Mouse (Mus musculus): Measurements from ENCODE around the gene Mapt. TPM values are rescaled to one million over a fixed set of nuclear protein-coding genes. Genes with fewer than 3 reads are reported as not detected.

Gene Mapt
- polyA plus RNA-seq, 1 experiment from 2014 or later = 1,075 TPM

DNA sequence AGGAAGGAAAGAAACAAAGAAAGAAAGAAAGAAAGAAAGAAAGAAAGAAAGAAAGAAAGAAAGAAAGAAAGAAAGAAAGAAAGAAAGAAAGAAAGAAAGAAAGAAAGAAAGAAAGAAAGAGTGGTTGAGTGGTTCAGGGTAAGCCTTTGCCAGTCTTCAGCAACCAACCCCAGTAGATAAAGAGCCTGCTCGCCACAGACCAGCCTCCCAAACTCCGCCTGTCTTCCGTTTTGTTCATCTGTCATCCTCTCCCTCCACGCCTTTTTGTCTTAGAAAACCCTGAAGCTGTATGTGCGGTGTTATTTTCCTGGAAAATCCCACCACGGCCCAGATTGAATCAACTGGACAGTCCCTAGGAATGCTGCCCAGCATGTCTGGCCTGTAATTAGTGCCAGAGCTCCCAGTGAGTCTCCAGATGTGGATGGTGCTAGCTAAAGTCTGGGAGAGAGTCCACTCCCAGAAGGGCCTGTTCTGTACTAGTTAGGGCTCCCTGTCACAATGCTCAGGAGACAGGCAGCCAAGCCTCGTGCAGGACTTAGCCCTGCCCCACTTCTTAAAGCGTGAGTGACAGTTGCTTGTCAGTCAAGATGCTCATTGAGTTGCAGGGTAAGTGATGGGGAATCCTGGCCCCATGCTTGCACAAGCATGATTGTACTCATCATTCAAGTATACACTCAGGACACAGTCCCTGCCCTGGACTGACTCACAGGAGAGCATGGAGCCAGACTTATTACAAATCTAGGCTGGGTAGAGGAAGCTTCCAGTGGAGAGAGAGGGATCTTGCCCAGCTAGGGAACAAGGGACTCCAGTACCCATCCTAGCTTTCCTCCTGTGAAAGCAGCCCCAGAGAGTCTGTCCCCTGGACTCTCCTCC, 72.1 kb downstream of the Mapt start:
- 69% methylated on average over 8 of the region's 8 CpGs for WGBS

DNA sequence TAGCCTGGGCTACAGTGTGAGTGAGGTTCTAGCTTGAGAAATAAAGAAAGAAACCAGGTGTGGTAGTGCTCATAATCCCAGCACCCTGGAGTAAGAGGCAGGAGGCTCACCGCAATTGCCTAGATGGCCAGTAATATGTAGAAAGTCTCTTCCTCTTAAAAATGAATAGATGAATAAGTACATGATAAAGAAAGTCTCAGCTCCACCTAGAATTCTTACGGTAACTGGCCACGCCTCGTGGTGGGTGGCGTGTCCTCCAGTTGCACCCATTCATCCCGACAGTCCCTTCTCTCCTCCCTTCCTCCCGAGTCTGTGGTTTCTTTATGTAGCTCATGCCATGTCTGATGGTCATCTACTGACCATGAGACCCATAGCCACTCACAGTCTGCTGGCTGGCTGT, 74.5 kb downstream of the Mapt start:
- no peak for ATAC-seq (ENCODE audit: low FRiP score)
- H3K4me1 ChIP-seq = peaks cover 10% of the 10 kb centered on the region; the same call in 1 of the 2 replicates
- no peaks in the 10 kb centered on the region for H3K27me3 ChIP-seq (replicated peaks)
- no peaks in the 10 kb centered on the region for H3K9me3 ChIP-seq (replicated peaks)
- H3K27ac ChIP-seq (replicated peaks) = no peak overlapping the region
- no peak overlapping the region for H3K4me3 ChIP-seq (replicated peaks)
- H3K9ac ChIP-seq (replicated peaks) = no peak overlapping the region
- peaks cover 85% of the 10 kb centered on the region for H3K36me3 ChIP-seq
- H3K4me2 ChIP-seq = no peak overlapping the region
- 93% methylated on average over 7 of the region's 7 CpGs for WGBS

More for the DNA sequence above, 72.1 kb downstream of the Mapt start:
- Histone ChIP-seq H3K9me3 (replicated peaks) (no peaks in the 10 kb centered on the region), H3K9ac (replicated peaks) (no peak overlapping the region), H3K36me3 (peaks cover 86% of the 10 kb centered on the region), H3K4me2 (no peak overlapping the region), H3K27ac (replicated peaks) (no peak overlapping the region), H3K27me3 (replicated peaks) (no peaks in the 10 kb centered on the region), H3K4me1 (peaks cover 7% of the 10 kb centered on the region), H3K4me3 (replicated peaks) (no peak overlapping the region)
- no peak for ATAC-seq (ENCODE audit: low FRiP score)

GRCm38 (mm10) chr11:104306483-104306882, 75.3 kb downstream of the Mapt start:
- peaks cover 86% of the 10 kb centered on the region for H3K36me3 ChIP-seq
- no peak overlapping the region for H3K27ac ChIP-seq (replicated peaks)
- ATAC-seq (ENCODE audit: low FRiP score) = no peak
- no peaks in the 10 kb centered on the region for H3K27me3 ChIP-seq (replicated peaks)
- H3K4me1 ChIP-seq = peaks cover 10% of the 10 kb centered on the region; the same call in 1 of the 2 replicates
- H3K9me3 ChIP-seq (replicated peaks) = no peaks in the 10 kb centered on the region
- no peak overlapping the region for H3K9ac ChIP-seq (replicated peaks)
- WGBS = 95% methylated on average over 13 of the region's 13 CpGs
- H3K4me3 ChIP-seq (replicated peaks) = no peak overlapping the region
- no peak overlapping the region for H3K4me2 ChIP-seq

- H3K36me3 ChIP-seq = peaks cover 86% of the 10 kb centered on the region
These were observed 75.9 kb downstream of the Mapt start for GRCm38 (mm10) chr11:104307136-104307535.

DNA sequence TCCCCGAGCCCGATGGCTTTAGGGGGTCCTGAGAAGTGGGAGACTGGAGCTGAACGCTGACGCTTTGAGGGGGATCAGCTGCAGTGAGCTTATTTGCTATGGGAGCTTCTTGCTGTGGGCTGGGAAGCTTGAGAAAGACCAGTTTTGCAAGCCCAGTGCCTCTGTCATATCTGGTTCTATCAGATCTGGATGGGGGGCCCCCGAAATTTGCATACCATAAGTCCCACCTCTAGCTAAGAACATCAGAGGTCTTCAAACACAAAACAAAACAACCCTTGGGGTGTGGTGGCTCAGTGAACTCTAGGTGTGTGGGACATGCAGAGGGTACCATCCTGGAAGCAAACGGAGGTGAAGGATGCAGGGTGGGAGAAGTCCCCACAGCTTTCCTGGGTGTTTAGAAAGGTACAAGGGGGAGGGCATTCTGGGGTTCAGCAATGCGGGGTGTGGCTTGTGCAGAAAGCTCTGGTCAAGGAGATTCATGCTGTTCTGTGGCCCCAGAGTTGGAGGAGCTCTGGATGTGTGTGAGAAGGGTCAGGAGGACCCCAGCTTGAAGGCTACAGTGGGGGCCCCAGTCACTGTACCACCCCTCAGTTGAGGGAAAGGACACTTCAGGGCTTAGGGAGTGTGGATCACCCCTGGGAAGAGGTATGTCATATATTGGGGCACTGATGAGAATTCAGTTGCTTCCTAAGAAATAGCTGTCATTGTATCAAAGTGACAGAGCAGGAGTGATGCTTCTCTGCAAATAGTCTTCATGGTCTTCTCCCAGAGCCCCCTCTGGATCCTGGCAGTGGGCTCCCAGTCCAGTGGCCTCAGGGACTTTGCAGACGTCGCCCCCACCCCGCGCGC, 78.4 kb downstream of the Mapt start:
- ATAC-seq (ENCODE audit: low FRiP score) = no peak
- no peak overlapping the region for H3K9ac ChIP-seq (replicated peaks)
- H3K4me3 ChIP-seq (replicated peaks) = no peak overlapping the region
- H3K27ac ChIP-seq (replicated peaks) = no peak overlapping the region
- 44% methylated on average over 12 of the region's 12 CpGs for WGBS
- peaks cover 84% of the 10 kb centered on the region for H3K36me3 ChIP-seq
- H3K9me3 ChIP-seq (replicated peaks) = no peaks in the 10 kb centered on the region
- no peak overlapping the region for H3K4me2 ChIP-seq
- H3K4me1 ChIP-seq = 0 out of 2 replicates have a peak, but pooled peaks cover 3% of the 10 kb centered on the region
- no peaks in the 10 kb centered on the region for H3K27me3 ChIP-seq (replicated peaks)

More at GRCm38 (mm10) chr11:104307136-104307535, 75.9 kb downstream of the Mapt start:
- Histone ChIP-seq H3K4me1 (peaks cover 10% of the 10 kb centered on the region; the same call in 1 of the 2 replicates), H3K27ac (replicated peaks) (no peak overlapping the region), H3K27me3 (replicated peaks) (no peaks in the 10 kb centered on the region), H3K4me2 (no peak overlapping the region), H3K9me3 (replicated peaks) (no peaks in the 10 kb centered on the region), H3K9ac (replicated peaks) (no peak overlapping the region), H3K4me3 (replicated peaks) (no peak overlapping the region)
- no peak for ATAC-seq (ENCODE audit: low FRiP score)
- WGBS = 69% methylated on average over 4 of the region's 4 CpGs

GRCm38 (mm10) chr11:104310226-104310887, 79.2 kb downstream of the Mapt start:
- Histone ChIP-seq H3K4me2 (no peak overlapping the region), H3K27ac (replicated peaks) (no peak overlapping the region), H3K27me3 (replicated peaks) (no peaks in the 10 kb centered on the region), H3K9me3 (replicated peaks) (no peaks in the 10 kb centered on the region), H3K9ac (replicated peaks) (no peak overlapping the region), H3K4me1 (0 out of 2 replicates have a peak, but pooled peaks cover 3% of the 10 kb centered on the region), H3K4me3 (replicated peaks) (no peak overlapping the region), H3K36me3 (peaks cover 78% of the 10 kb centered on the region)
- WGBS = 18% methylated on average over 23 of the region's 23 CpGs
- ATAC-seq (ENCODE audit: low FRiP score) = no peak

GRCm38 (mm10) chr11:104311643-104312042, 80.5 kb downstream of the Mapt start:
- no peak overlapping the region for H3K9ac ChIP-seq (replicated peaks)
- H3K27ac ChIP-seq (replicated peaks) = no peak overlapping the region
- 0 out of 2 replicates have a peak, but pooled peaks cover 3% of the 10 kb centered on the region for H3K4me1 ChIP-seq
- H3K36me3 ChIP-seq = peaks cover 69% of the 10 kb centered on the region
- WGBS = 75% methylated on average over 7 of the region's 7 CpGs
- ATAC-seq (ENCODE audit: low FRiP score) = no peak
- H3K4me3 ChIP-seq (replicated peaks) = no peak overlapping the region
- no peak overlapping the region for H3K4me2 ChIP-seq
- H3K9me3 ChIP-seq (replicated peaks) = no peaks in the 10 kb centered on the region
- H3K27me3 ChIP-seq (replicated peaks) = no peaks in the 10 kb centered on the region

GRCm38 (mm10) chr11:104315703-104316102, 84.5 kb downstream of the Mapt start:
- no peak overlapping the region for H3K4me2 ChIP-seq
- H3K4me3 ChIP-seq (replicated peaks) = no peak overlapping the region
- H3K27me3 ChIP-seq (replicated peaks) = no peaks in the 10 kb centered on the region
- WGBS = 2% methylated on average over 6 of the region's 6 CpGs
- no peak overlapping the region for H3K27ac ChIP-seq (replicated peaks)
- peaks cover 15% of the 10 kb centered on the region for H3K4me1 ChIP-seq
- peaks cover 36% of the 10 kb centered on the region for H3K36me3 ChIP-seq
- ATAC-seq (ENCODE audit: low FRiP score) = no peak
- no peak overlapping the region for H3K9ac ChIP-seq (replicated peaks)
- no peaks in the 10 kb centered on the region for H3K9me3 ChIP-seq (replicated peaks)

- Histone ChIP-seq H3K9me3 (replicated peaks) (no peaks in the 10 kb centered on the region), H3K4me2 (no peak overlapping the region), H3K9ac (replicated peaks) (no peak overlapping the region), H3K36me3 (peaks cover 34% of the 10 kb centered on the region), H3K27ac (replicated peaks) (no peak overlapping the region), H3K27me3 (replicated peaks) (no peaks in the 10 kb centered on the region), H3K4me3 (replicated peaks) (no peak overlapping the region), H3K4me1 (peaks cover 15% of the 10 kb centered on the region)
- 71% methylated on average over 16 of the region's 16 CpGs for WGBS
- ATAC-seq (ENCODE audit: low FRiP score) = no peak
These were observed 85.7 kb downstream of the Mapt start for GRCm38 (mm10) chr11:104316685-104317400.

DNA sequence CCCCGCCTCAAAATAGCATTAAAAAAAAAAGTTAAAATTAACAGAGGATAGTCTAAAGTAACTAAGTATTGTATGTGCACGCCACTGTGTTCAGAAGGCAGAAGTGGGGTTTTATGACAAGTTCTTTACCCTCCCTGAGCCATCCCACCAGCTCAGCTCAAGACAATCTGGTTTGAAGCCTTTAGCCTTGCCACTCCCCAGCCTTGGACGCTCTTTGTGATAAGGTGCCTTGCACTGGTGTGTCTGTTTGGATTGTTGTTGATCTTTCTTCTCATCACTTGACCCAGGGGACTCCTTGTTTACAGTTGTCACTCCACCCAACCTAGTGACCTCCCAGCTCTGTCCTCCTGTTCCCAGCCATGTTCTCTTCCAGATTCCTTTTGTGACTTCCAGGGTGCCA, 86.4 kb downstream of the Mapt start:
- WGBS = 91% methylated on average over 3 of the region's 3 CpGs
- peaks cover 37% of the 10 kb centered on the region for H3K36me3 ChIP-seq
- H3K27me3 ChIP-seq (replicated peaks) = no peaks in the 10 kb centered on the region
- no peak for ATAC-seq (ENCODE audit: low FRiP score)
- no peak overlapping the region for H3K27ac ChIP-seq (replicated peaks)
- no peaks in the 10 kb centered on the region for H3K9me3 ChIP-seq (replicated peaks)
- no peak overlapping the region for H3K4me3 ChIP-seq (replicated peaks)
- H3K4me1 ChIP-seq = peaks cover 15% of the 10 kb centered on the region
- H3K4me2 ChIP-seq = no peak overlapping the region
- no peak overlapping the region for H3K9ac ChIP-seq (replicated peaks)

Measured in neural tube, embryonic 15.5 days (tissue).